Mouse (Mus musculus) spleen, postnatal 4 days (tissue): ENCODE results near the gene Farp1.

Source experiments
- DNase-seq, 2 experiments: peaks; one replicate each; pipeline ENCODE4 v3.0.0; 2022; ENCODE audit warnings: low spot score in 2 of 2

Farp1 gene

DNA sequence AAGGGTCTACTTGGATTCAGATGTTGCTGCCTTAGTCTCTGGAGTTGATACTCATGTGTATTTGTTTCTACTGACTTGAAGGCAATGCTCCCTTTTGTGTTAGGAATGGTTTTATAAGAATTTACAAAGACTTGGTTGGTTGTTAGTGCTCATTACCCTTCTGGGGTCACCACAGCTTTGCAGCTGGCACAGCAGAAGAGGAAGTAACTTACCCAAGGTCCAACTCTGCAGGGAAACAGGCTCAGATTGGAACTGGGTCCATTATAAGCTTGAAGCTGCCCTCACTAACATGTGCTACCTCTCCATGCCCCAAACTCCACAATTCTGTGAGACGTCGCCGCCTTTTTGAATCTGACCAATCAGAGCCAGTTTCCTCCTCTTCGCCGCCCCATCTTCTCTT is 22.8 kb downstream of the Farp1 start:
- no peak for DNase-seq

GRCm38 (mm10) chr14:121058481-121058880 is 23.5 kb downstream of the Farp1 start:
- no peak for DNase-seq

DNA sequence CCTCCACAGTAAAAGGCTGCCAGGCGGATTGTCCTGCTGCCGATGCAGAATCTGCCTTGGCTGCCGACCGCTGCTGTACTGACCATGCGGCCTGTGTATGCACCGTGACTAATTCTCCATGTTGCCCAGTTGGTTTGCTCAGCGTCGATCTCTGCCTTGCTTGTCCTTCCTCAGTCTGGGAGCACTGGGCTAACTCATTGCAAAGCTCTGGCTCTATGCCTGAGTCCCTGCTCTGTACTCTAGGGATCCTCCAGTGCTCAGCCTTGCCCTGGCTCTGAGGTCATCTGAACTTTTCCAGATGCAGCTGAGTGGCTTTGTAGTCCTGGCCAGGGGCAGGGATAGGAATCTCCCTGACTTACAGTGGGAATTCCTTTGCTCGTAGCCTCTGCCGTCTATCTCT is 24.3 kb downstream of the Farp1 start:
- DNase-seq = no peak

DNA sequence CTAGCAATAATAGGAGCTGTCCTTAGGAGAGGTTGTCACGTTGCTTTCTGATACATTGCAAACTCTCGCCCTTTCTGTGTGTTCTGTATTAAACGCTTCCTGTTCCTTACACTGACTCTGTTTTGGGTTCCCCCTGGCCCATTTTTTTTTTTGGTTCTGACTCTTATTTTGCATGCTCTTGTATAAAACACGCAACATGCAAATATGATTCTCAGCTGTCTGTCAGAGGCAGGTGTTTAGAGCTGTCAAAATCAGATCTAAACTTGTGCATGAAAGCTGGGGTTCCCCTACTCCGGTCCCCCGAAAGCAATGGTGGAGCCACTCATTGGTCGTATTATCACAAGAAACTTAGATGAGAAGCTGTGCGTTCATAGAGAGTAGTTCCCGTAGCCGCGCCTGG is 25.5 kb downstream of the Farp1 start:
- no peak for DNase-seq

DNA sequence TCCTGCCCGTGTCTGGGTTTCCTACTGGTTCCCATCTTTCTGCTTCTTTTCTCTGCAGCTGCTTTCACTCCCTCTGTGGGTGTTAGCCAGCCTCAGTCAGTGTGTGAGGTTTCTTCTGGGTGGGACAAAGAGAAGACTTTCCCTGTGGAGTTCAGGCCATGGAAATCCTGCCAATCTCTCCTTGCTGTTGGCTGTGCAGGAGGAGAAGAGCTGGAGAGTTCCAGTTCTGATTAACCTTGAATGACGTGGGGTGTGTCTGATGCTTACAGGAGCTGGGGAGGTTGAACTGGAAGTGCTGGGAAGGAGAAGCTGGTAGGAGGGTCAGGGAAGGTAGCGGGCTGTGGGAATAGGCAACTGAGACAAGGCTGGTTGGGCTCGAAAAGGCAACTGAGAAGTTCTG is 26.7 kb downstream of the Farp1 start:
- no peak for DNase-seq

GRCm38 (mm10) chr14:121062238-121063082 is 27.5 kb downstream of the Farp1 start:
- DNase-seq = no peak

GRCm38 (mm10) chr14:121064726-121065125 is 29.7 kb downstream of the Farp1 start:
- no peak for DNase-seq

DNA sequence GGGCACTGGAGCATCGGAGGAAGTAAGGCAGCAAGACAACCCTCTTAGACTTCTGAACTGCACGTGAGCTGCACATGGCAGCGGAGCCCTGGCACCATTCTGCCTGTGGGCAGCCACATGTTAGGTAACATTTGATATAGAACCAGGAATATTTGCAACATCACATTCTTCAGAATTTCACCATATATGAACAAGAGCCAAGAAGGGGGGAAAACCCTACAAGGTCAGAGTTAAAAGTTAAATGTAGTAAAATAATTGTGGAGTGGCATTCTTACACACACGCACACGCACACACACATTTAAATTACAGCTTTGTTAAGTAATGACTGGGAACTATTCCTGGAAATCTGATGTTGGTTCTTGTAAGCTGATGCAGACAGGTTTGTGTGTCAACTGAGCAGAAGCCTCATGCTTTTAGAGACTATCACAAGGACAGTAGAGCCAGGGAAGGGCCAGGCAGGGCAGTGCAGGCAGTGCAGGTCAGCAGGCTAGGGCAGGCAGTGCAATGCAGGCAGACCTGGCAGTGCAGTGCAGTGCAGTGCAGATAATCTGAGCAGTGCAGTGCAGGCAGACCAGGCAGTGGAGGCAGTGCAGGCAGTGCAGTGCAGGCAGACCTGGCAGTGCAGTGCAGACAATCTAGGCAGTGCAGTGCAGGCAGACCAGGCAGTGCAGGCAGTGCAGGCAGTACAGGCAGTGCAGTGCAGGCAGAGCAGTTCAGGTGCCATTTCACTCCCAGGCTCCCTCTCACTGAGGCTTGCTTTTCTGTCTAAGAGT is 38.3 kb downstream of the Farp1 start:
- DNase-seq = no peak

DNA sequence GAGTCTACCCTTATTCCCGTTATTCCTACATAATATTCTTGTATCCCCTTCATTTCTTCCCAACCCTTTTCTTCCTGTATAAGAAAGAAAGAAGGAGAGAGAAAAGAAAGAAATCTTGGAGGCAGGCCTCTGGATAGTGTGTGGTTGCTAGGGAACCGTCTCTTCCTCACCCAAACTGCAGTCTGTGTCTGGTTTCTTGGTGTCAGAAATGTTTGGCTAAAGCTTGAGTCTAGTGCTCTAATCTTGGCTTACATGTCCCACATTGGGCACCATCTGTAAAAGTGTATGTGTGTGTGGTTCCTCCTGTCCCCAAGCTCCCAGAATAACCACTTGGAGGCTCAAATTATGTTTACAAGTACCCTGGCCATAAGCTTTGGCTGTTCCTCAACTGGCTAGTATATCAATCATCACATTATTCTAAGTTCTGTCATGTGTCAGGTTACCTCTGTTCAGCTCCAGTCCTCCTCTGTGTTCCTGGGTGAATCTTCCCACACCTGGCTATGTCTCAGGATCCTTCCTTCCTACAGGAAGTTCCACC is 39.3 kb downstream of the Farp1 start:
- no peak for DNase-seq

DNA sequence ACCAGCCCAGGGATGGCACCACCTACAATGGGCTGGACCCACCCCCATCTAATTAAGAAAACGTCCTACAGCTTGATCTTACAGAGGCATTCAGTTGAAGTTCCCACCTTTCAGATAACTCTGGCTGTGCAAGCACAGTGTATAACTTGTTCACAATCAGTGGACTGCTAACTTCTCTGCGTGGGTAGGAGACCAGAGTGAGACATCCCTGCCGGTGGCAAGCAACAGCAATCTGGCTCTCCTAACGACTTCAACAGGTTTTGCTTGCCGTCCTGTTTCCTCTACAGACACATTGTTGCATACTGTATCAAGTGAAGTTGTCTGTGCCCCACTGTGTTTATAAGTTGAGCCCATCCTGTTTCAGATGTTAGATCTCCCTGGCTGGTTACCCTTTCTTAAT is 45.7 kb downstream of the Farp1 start:
- no peak for DNase-seq

GRCm38 (mm10) chr14:121082341-121082740 is 47.3 kb downstream of the Farp1 start:
- no peak for DNase-seq

DNA sequence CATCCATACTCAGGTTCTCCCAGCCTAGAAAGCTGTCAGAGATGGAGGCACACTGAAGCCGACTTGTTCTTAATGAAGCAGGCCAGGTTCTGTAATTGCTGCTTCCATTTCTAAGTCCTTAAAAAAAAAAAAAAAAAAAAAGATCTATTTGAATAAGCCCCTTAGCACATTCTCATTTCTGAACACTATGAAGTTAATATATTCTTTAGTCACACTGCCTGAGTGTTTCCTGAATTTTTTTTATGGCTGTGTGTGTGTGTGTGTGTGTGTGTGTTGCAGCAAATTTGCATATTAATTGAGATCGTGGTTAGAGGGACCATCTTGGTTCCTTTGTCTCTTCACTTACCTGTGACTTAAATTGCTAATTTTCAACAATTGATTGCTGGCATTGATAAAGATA is 47.8 kb downstream of the Farp1 start:
- no peak for DNase-seq

GRCm38 (mm10) chr14:121083352-121083751 is 48.4 kb downstream of the Farp1 start:
- DNase-seq = no peak

- DNase-seq = no peak
These were observed 57.5 kb downstream of the Farp1 start for GRCm38 (mm10) chr14:121092517-121092916.

GRCm38 (mm10) chr14:121093860-121094259 is 58.9 kb downstream of the Farp1 start:
- DNase-seq = no peak

DNA sequence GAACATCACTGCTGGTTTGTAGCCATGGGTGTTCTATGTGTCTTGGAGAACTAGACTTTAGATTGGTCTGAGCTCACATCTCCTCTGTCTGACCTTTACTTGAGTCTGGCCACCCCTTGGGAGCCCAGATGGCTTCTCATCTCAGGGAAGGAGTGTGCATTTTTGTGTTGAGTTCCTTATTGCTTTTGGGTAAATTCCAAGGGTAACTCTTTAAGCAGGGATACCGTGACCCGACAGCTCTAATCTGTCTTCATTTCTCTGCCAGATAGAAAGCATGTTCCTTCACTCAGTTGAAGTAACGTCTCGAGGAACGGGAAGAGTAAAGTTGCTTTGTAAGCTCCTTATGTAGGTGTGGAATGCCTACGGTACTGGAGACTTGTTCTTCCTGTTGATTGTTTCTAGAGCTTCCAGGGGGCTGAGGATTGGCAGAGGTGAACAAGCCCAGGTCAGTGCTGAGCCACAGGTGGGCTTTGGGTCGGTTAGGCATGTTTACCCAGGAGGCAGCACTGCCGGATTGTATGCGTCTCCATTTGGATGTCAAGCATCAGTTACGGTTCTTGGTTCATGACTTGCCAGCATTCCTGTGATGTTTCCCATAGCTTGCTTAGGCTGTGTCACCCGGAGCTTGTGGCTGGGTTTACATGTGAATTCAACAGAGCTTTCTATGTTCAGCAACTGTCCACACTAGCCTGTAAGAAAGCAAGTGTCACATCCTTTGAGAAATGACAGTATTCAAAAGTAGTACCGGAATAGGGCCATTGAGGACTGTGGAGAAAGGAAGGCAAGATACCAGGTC is 62.8 kb downstream of the Farp1 start:
- DNase-seq = no peak

DNA sequence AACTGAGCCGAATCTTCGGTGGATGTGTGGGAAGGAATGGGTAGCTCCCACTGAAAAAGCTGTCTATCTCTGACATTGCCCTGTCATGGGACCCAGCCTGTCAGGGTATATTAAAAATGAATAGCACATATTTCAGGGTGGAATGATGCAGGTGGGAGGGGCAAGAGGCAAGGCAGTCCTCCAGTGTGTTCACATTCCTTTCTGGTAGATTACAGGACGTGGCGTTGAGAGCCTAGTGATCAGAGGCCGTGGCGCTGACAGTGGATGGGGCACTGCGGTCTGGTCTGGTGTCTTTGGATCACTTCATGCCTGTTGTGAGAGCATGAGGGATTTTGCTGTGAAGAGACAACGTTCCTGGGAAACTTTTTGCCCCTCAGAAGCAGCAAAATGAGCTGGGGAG is 64.1 kb downstream of the Farp1 start:
- no peak for DNase-seq

DNA sequence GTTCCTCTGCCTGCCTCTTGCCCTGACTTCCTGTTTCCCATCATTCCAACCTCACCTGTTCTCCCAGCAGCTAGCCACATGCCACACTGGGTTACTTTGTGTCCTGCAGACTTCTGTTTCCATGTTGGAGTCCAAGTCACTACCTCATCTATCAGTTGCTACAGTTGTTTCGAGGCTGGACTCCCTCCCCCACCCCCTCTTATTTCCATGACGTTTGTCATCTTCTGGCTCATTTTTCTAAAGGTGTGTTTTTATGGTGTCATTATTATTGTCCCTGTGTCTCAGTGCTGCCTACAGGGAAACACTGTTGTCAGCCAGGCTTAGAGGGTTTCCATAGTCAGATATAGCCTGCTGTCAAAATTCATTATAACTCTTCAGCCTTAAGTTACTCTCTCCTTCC is 64.9 kb downstream of the Farp1 start:
- no peak for DNase-seq

GRCm38 (mm10) chr14:121100829-121101228 is 65.8 kb downstream of the Farp1 start:
- no peak for DNase-seq

GRCm38 (mm10) chr14:121101531-121101930 is 66.5 kb downstream of the Farp1 start:
- no peak for DNase-seq

DNA sequence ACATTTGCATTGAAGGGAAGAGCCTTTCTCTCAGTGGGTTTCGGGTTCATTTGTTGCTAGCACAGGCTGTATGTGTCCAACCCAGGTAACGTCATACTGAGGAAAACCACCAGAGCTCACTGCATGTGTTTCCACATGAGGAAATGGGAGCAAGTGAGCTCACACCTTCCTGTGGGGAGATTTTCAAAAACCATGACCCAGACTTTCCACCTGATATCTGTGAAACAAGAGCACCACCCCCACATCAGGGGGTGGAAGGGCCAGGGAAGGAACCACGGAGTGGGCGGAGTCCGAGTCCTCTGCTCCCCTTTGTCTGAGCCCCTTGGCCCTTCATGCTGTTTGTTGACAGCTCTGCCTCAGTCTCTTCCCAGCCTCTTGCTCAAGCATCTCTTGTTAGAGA is 67.6 kb downstream of the Farp1 start:
- no peak for DNase-seq

DNA sequence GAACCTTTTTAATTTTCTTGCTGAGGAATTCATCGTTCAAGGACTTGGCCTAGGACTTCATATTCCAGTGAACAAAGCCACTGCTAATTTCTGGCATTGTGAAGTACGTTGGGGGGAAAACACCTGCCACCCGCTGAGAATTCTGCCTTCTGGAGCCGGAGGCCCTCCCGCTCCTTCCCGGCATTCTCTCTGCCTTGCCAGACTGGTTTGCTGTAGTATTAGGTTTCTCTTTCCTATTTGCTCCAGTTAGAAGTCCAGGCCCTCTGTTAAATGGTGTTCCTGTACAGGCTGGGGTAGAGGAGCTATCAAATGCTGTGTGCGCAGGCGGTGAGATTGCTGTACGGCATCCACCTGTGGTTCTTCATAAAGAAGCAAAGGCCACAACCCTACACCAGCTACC is 68.5 kb downstream of the Farp1 start:
- DNase-seq = no peak
